Mouse (Mus musculus) intestine, postnatal 0 days (tissue): ENCODE data around the gene Tmem267. TPM values are rescaled to one million over a fixed set of nuclear protein-coding genes. Genes with fewer than 3 reads are reported as not detected.
A peak's percentile ranks its signal among the peaks of the same experiment; 100 is the strongest.
"Not testable (repeated sequence)": the region's sequence is repeated elsewhere in the genome, so short reads cannot be mapped to it uniquely, and the experiment has no call there.

Source experiments
- ATAC-seq: fragments of 200-750 bp; cut with Nextera tagmentation; 2 replicates; pipeline ENCODE4 v1.8.0; 2017; ENCODE audit warnings: mild to moderate bottlenecking, moderate TSS enrichment, moderate library complexity
- H3K27ac ChIP-seq: fragments of 300-500 bp; sonication (generic); 2 replicates; pipeline ENCODE4 v1.5.1; 2014; ENCODE audit warnings: mild to moderate bottlenecking, low read depth, low read length, moderate library complexity
- H3K27me3 ChIP-seq: fragments of 300-500 bp; sonication (generic); replicated peaks from 2 replicates; pipeline ENCODE4 v1.6.1; 2014; ENCODE audit warnings: low read length, mixed read lengths; ENCODE audit not compliant: control insufficient read depth, insufficient read depth
- H3K36me3 ChIP-seq: fragments of 300-500 bp; sonication (generic); 2 replicates; pipeline ENCODE4 v1.6.1; 2014; ENCODE audit warnings: mild to moderate bottlenecking, moderate library complexity; ENCODE audit not compliant: control insufficient read depth, insufficient read depth
- H3K4me1 ChIP-seq: fragments of 300-500 bp; sonication (generic); replicated peaks from 2 replicates; pipeline ENCODE4 v1.6.1; 2014; ENCODE audit warnings: antibody characterized with exemption, low read length, mixed read lengths; ENCODE audit not compliant: control insufficient read depth, insufficient read depth
- H3K4me2 ChIP-seq: fragments of 300-500 bp; sonication (generic); replicated peaks from 2 replicates; pipeline ENCODE4 v1.6.1; 2014; ENCODE audit warnings: low read depth, mild to moderate bottlenecking, moderate library complexity
- H3K4me3 ChIP-seq: fragments of 300-500 bp; sonication (generic); 2 replicates; pipeline ENCODE4 v1.5.1; 2014; ENCODE audit warnings: low read depth, low read length
- H3K9ac ChIP-seq: fragments of 300-500 bp; sonication (generic); 2 replicates; pipeline ENCODE4 v1.6.1; 2014; ENCODE audit warnings: mild to moderate bottlenecking, low read depth, low read length
- H3K9me3 ChIP-seq: fragments of 300-500 bp; sonication (generic); 2 replicates; pipeline ENCODE4 v1.6.1; 2016; ENCODE audit warnings: mixed run types; ENCODE audit not compliant: control insufficient read depth
- CTCF ChIP-seq: sonication (generic); IDR thresholded peaks from 2 replicates; pipeline ENCODE4 v1.5.1; 2016; ENCODE audit warnings: low read depth, mild to moderate bottlenecking, control low read depth, antibody characterized with exemption, moderate library complexity
- WGBS: fragments of 180-500 bp; shearing (Covaris S2); extraction: QIAGEN DNeasy Blood & Tissue Kit; methylation state at CpG from one replicate; pipeline ENCODE4 v1.1.7; 2014; 5-methylcytosine and 5-hydroxymethylcytosine counted together
- polyA plus RNA-seq: library from polyadenylated mRNA; unstranded; fragments of >200 nt; fragmentation: Nextera tagmentation; extraction: Ambion mirVana; gene quantifications from 2 replicates; pipeline ENCODE4 v1.2.1, GENCODE M21; 2015

Tmem267 gene
- polyA plus RNA-seq, 1 experiment from 2014 or later = 1.7 TPM

DNA sequence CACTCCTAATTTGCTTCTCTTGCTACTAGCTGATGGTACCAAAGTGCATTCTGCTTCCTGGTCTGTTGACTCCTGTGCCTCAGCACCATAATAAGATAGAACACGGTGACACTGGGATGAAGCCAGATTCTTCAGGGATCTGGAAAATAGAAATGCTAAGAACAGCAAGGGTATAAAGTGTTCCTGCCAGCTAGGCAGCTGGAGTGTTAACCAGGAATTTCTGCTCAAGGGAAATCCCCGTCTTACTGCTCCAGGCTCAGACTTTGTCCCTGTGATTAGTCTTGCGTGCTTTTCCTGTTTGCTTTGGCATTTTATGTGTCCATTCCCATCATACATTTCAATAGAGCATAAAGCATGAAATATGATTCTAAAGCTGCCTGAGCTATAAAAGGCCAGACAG lies 131.9 kb downstream of the Tmem267 start:
- ATAC-seq = peak; percentile 62

DNA sequence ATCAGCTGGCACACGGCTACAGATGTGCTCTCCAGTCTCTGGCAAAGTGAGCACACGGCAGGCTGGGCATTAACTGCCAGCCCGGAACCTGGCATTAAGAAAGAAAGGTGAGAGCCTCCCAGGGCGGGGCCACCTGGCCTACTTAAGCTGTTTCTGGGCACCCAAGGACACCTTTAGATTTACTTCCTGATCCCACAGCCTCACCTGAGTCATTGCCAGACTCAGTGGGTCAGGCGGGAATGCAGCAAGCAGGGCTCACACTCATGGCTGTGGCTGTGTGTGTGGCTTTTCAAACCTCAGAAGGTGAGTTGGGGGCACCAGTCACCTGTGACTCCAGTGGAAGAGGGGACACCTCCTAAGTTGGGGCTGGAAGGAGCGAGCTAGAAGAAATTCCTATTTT lies 135.8 kb downstream of the Tmem267 start, which contains the start of gene Ccl28:
Gene Ccl28, plus strand, starts transcription at position 186 of the 400 bp plus-strand sequence.
- Histone ChIP-seq H3K27me3 (no peaks in the 10 kb centered on the region), H3K27ac (peak within 1 kb of the TSS; percentile 8; the same call in 1 of the 2 replicates), H3K4me2 (peak within 1 kb of the TSS; percentile 48), H3K9me3 (no peaks in the 10 kb centered on the region), H3K4me3 (peak within 1 kb of the TSS; percentile 5; the same call in 1 of the 2 replicates), H3K4me1 (no peaks in the 10 kb centered on the region), H3K9ac (no peak within 1 kb of the TSS), H3K36me3 (no peaks in the 10 kb centered on the region)
- ATAC-seq = peak; percentile 73
- 56% methylated on average over 6 of the region's 6 CpGs for WGBS
- TF ChIP-seq CTCF = no peak

More for the DNA sequence above, 131.9 kb downstream of the Tmem267 start:
- H3K4me3 ChIP-seq = no peak overlapping the region
- no peaks in the 10 kb centered on the region for H3K27me3 ChIP-seq
- no peaks in the 10 kb centered on the region for H3K36me3 ChIP-seq
- H3K9me3 ChIP-seq = no peaks in the 10 kb centered on the region
- 26% methylated on average over 3 of the region's 3 CpGs for WGBS
- no peak overlapping the region for H3K27ac ChIP-seq
- no peak overlapping the region for H3K9ac ChIP-seq
- H3K4me1 ChIP-seq = no peaks in the 10 kb centered on the region
- H3K4me2 ChIP-seq = no peak overlapping the region; the same call in 1 of the 2 replicates
- no peak for TF ChIP-seq CTCF

DNA sequence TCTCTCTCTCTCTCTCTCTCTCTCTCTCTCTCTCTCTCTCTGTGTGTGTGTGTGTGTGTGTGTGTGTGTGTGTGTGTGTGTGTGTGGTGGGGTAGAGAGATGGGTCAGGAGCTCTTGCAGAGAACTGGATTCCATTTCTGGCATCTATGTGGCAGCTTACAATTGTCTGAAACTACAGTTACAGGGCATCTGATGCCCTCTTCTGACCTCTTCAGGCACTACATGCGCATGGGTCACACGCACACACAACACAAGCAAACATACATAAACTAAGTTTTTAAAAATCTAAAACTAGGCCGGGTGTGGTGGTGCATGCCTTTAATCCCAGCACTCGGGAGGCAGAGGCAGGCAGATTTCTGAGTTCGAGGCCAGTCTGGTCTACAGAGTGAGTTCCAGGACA lies 138.1 kb downstream of the Tmem267 start:
- not testable (repeated sequence) for H3K4me1 ChIP-seq, H3K9ac ChIP-seq, H3K27me3 ChIP-seq, ATAC-seq, H3K4me2 ChIP-seq, H3K36me3 ChIP-seq, H3K27ac ChIP-seq, H3K9me3 ChIP-seq, H3K4me3 ChIP-seq
- TF ChIP-seq CTCF = peak; percentile 69
- 74% methylated on average over 5 of the region's 5 CpGs for WGBS

DNA sequence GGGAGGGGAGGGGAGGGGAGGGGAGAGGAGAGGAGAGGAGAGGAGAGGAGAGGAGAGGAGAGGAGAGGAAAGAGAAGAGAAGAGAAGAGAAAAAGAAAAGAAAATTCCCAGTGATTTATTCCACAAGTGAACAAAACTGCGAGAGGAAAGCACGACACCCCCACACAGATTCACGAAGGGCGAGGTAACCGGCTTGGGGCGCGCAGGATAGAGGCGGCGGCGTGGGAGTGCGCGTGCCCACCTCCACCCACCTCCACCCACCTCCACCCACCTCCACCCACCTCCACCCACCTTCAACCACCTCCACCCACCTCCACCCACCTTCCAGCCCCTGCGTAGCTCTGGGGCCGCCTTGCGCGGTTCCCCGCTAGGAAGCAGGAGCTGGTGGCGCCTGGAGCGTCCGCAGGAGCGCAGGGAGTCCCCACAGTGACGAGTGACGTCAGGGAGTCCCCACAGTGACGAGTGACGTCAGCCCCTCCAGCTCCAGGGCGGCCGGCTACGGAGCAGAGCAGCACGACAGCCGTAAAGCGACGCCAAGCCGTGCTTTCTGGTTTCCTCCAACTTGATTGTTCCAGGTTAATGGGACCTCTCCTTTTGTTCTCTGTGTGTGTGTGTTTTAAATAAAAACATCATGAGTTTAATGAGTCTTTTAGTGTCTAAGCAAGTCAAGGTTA lies 143.8 kb downstream of the Tmem267 start:
- 3% methylated on average over 33 of the region's 33 CpGs for WGBS
- Histone ChIP-seq H3K9me3 (no peaks in the 10 kb centered on the region), H3K4me3 (peak overlapping the region; percentile 53), H3K4me2 (peak overlapping the region; percentile 82), H3K27me3 (no peaks in the 10 kb centered on the region), H3K36me3 (no peaks in the 10 kb centered on the region), H3K4me1 (no peaks in the 10 kb centered on the region), H3K9ac (0 out of 2 replicates have a peak overlapping the region, but pooled peaks have one; percentile 40), H3K27ac (no peak overlapping the region)
- ATAC-seq = peak; percentile 94
- no peak for TF ChIP-seq CTCF

DNA sequence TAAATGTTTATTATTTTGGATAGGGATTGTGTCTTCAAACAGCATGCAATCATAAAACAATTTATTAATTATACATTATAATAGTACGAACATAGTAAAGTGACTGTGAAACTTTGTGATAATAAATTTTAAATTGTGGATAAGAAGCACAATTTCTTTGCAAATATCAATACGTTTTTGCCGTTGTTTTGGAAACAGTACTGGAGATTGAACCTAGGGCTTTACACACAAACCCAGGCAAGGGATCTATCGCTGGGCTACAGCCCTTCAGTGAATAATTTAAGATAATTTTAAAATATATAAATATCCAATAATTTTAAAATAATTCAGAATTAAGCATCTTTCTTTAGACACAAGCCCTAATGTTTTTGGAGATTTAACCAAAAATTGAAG lies 144.3 kb downstream of the Tmem267 start:
- Histone ChIP-seq H3K27me3 (no peaks in the 10 kb centered on the region), H3K36me3 (no peaks in the 10 kb centered on the region), H3K9me3 (no peaks in the 10 kb centered on the region), H3K9ac (no peak overlapping the region), H3K27ac (no peak overlapping the region), H3K4me1 (no peaks in the 10 kb centered on the region), H3K4me3 (peak overlapping the region; percentile 53), H3K4me2 (peak overlapping the region; percentile 82)
- 78% methylated on average over 4 of the region's 4 CpGs for WGBS
- no peak for ATAC-seq
- no peak for TF ChIP-seq CTCF

DNA sequence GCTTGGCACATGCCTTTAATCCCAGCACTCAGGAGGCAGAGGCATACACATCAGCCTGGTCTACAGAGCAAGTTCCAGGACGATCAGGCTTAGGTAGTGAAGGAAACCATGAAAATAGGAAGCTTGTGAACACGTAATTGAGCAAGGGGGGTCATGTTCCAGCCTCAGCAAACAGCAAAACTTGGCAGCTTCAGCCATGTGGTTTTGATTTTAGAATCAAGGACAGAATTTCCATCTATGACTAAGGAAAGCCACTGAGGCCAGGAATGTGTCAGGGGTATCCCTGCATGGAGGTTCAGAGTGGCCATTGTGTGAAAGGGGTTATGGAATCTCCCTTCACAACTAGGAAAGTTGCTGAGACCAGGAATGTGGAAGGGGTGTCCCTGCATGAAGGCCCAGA lies 147.7 kb downstream of the Tmem267 start:
- H3K27me3 ChIP-seq = no peaks in the 10 kb centered on the region

More for the DNA sequence above, 147.7 kb downstream of the Tmem267 start:
- Histone ChIP-seq H3K4me1 (no peaks in the 10 kb centered on the region), H3K4me2 (no peak overlapping the region), H3K36me3 (no peaks in the 10 kb centered on the region), H3K27ac (no peak overlapping the region), H3K9me3 (no peaks in the 10 kb centered on the region), H3K9ac (no peak overlapping the region), H3K4me3 (no peak overlapping the region)
- ATAC-seq = no peak
- 70% methylated on average over 2 of the region's 2 CpGs for WGBS
- TF ChIP-seq CTCF = no peak
